Mouse (Mus musculus) megakaryocyte, adult 5-6 weeks (primary cell): Measurements from ENCODE around the gene Adipor2. TPM values are rescaled to one million over a fixed set of nuclear protein-coding genes. Genes with fewer than 3 reads are reported as not detected.

Source experiments
- ATAC-seq: 2 replicates; pipeline ENCODE4 v1.8.0; 2016; ENCODE audit warnings: mild to moderate bottlenecking, inconsistent platforms; ENCODE audit not compliant: poor library complexity, severe bottlenecking
- total RNA-seq, 2 experiments: library from RNA; stranded (forward) in 1 of 2; stranded (reverse) in 1 of 2; fragments of 153-499, 151-499 nt in 1 of 2; fragments of 221-1000, 200-1000 nt in 1 of 2; gene quantifications; 2 replicates each; pipeline versions ENCODE4 v1.2.3 to v1.2.4; 2015 to 2017

The Adipor2 gene
- total RNA-seq, 2 experiments from 2014 or later, result 69.9 to 98.6 TPM

DNA sequence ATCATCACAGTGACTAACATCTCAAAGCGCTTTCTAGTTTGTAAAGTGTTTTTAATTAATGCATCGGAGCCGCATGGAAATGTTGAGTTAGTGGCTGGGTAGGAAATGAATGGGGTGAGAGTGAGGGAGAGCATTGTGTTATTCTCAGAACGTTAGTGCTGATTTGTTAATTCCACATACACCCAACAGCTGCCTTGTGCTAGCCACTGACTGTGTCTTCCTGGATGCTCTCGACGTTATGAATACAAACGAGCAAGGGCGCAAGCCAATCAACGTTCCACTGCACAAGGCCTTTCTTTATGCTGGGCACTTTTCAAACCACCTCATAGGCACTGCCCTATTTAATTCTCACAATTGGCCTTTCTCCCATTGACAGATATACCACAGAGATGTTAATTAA, 98.8 kb downstream of the Adipor2 start:
- no peak for ATAC-seq

DNA sequence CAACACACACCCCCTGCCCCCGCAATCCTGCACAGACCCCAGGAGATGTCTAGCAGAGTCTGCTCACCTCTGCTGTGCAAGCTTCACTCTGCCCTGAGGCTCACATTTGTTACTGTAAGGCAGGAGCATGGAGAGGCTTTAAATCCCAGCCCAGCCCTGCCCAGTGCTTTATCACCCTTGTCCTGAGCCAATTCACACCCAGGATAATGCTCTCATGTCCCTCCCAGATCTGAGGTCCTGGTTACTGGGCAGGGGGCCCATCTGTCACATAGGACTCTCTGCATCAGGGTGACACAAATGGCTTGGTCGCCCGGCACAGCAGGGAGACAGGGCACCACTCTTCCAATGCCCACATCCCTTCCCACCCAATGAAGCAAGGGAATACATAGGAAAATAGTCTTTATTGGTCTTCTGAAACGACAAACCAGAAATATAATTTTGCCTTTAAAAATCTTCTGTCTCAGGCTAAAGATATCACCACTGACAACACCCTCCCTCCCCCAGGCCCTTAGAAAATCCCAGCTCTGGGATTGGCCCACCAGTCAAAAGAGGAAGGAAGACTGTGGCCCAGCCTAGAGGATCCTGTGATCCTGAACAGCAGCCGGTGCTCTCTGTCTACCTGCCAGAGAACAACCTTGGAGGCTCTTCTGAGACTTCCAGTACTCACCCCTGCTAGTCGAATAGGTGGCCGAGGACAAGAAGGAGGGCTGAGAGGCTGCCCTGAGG, 102.6 kb downstream of the Adipor2 start:
- ATAC-seq, result no peak

DNA sequence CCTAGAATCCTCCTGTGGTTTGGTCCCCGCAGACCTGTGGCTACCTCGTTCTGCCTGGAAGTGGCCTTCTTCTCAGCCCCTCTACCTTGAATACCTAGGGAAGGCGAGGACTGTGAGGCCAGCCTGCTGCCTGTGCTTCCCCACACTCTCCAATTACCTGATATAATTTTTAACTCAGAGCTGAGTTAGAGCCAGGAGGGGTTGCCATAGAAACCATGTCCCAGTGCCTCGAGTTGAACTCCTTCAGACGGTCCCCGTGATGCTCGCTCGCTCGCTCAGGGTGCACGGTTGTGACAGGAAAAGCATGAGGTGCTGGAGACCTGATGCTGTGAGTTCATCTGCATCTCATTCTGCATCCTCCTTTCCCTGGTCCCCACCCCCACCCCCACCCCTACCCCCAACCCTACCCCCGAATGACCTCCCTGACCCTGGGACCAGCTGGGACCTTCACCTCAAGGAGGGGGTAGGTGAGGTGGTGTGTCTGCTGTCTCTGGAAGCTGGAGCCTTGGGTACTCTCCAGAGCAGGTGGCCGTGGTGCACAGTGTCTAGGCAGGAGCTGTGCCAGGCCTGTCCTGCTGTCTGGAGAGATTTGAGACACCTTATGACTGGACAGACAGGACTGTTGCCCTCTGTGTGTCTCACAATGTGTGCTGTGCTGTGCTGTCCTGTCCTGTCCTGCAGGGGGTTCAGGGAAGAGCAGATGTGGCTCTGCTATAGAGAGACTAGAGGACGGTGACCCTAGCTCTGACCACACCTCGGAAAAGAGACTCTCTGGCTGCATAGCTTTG, 103.7 kb downstream of the Adipor2 start:
- no peak for ATAC-seq

DNA sequence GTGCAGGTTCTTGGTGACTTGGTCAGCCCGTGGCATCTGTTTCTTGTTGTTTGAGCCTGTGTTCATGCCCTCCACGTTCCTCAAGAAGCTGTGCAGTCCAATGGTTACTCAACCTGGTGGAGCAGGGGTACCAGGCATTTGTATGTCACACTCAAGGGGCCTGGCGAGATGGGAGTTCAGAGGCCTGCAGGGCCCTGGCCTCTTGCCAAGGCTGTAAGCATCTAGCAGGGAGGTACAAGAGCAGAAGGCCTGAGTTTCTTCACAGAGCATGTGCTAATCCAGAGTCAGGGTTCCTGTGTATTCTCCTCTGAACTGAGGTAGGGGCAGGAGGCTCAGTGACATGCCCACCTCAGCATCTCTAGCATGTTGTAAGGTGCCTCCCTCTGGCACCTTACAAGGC, 104.4 kb downstream of the Adipor2 start:
- no peak for ATAC-seq

DNA sequence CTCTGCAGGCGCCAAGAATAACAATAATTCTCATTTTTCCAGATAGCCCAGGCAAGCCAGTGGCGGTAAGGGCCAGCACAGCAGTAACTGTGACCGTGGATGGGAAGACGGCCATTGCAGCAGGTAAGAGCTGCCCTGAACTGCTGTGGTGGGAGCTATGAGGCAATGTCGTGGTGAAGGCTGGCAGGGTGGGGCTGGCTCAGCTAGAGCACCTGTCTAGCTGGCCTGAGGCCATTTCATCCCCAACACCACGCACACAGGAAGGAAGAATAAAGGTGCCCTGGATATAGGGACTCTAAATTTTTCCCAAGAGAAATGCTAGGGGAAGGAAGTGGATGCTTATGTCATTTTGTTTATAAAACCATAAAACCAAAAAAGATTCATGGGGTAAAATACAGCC, 105.1 kb downstream of the Adipor2 start:
- ATAC-seq, result no peak

DNA sequence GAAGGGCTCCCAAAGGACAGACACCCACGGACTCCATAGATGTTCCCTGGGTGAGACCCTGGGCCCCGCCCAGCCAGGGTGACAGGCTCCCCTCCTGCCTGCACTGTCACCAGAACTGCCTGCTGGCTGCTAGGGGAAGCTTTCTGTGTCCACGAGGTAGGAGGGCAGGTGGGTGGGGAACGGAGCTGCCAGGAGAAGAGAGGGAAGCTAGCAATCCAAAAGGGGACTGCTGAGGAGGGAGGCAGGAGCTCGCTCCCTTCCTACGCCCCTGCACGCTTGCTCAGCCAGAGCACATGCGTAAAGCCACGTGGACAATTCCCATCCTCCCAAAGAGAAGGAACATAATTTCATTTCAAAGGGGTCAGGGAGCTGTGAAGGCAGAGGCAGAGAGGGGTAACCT, 107.3 kb downstream of the Adipor2 start:
- no peak for ATAC-seq

DNA sequence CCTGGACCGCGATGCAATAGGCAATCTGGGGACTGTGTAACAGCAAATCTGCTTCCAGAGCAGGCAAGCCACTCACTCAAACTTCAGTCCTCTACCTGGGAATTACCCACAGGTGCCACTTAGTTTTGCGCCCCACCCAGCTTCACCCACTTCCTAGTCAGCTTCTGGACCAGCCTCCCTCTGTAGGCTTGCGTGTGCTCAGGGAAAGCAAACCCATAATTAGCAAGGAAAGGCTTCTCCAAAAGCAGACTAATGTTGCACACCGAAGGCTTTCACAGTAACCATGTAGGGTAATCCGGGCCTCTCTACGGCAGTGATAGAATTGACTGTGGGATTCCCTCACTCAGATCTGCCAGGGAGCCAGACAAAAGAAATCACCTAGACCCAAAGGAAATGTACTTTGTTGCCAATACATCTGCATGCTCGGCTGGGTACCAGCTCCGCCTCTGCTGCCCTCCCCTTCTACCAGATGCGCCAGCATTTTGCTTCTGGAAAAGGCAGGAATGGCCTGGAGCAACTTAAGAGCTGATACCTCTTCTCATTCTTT, 109.6 kb downstream of the Adipor2 start:
- ATAC-seq, result no peak

DNA sequence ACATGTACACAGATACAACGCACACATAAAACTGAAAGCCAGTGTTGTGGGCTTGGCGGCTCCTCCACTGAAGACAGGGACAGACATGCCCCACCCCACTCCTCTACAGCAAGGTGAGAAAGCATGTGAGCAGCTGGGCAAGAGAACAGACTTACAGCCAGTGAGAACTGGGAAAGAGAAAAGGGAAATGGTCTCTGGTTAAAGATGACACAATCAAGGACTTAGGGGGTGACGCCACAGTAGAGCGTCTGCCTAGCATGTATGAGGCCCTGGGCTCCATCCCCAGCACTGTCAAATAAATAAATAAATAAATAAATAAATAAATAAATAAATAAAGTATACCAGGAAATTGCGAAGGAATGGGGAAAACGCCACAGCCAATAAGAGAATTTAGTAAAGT, 114.2 kb downstream of the Adipor2 start:
- ATAC-seq, result peak; percentile 40; the same call in 1 of the 2 replicates

Other genes starting within 250 kb of the Adipor2 start
- 7.5 and 13.1 TPM in 2 replicates for gene Dcp1b, start 242.5 kb downstream of the Adipor2 start, total RNA-seq (2015)
- 7.2 and 10.6 TPM in 2 replicates for gene Dcp1b, start 242.5 kb downstream of the Adipor2 start, total RNA-seq (2017)
- gene Cacna1c, start 221.3 kb downstream of the Adipor2 start, total RNA-seq (2015), result 0.11 TPM in 1 of 2 replicates, not detected in the other
- gene Cacna1c, start 221.3 kb downstream of the Adipor2 start, total RNA-seq (2017), result 0.12 TPM in 1 of 2 replicates, not detected in the other
- 0.04 TPM in 1 of 2 replicates, not detected in the other for gene Cacna2d4, start 181.2 kb downstream of the Adipor2 start, total RNA-seq (2015)
- gene Cacna2d4, start 181.2 kb downstream of the Adipor2 start, total RNA-seq (2017), result 0.07 TPM in 1 of 2 replicates, not detected in the other
- gene Lrtm2, start 86.9 kb downstream of the Adipor2 start, total RNA-seq (2015), result 0.23 TPM in 1 of 2 replicates, not detected in the other
- not detected in 2 replicates for gene Lrtm2, start 86.9 kb downstream of the Adipor2 start, total RNA-seq (2017)
- gene Fbxl14, start 62.0 kb upstream of the Adipor2 start, total RNA-seq (2015), result 38.4 and 40.4 TPM in 2 replicates
- 40.1 and 42.2 TPM in 2 replicates for gene Fbxl14, start 62.0 kb upstream of the Adipor2 start, total RNA-seq (2017)
- gene Wnt5b, start 126.6 kb upstream of the Adipor2 start, total RNA-seq (2015), result not detected in 2 replicates
- not detected in 2 replicates for gene Wnt5b, start 126.6 kb upstream of the Adipor2 start, total RNA-seq (2017)